Mouse (Mus musculus): ENCODE measurements around the gene Ankrd44.

DNA sequence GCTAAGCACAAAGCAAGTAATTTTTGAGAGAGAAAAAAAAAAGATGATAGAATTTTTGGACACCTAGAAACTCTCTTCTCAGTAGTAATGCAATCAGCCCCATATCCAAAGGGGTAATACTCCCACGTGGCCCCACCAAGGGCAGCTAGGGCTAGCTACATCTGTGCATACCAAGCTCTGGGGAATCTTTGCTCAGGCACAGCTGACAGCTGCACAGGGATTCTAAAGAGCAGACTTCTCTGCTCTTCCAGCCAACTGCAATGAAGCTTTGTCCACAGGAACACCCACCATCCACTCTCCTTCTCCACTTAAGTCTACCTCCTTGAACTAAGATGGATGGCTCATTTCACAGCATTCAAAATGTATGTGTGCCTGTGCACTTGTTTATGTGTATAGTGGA, 246.6 kb downstream of the Ankrd44 start:
- TF ChIP-seq CTCF (IDR thresholded peaks at IDR 0.05; ENCODE audit: control insufficient read depth, insufficient read depth, insufficient read length), result no peak
- TF ChIP-seq CEBPB (IDR thresholded peaks at IDR 0.05; ENCODE audit: low read depth), result no peak
- no peak for TF ChIP-seq USF1 (IDR thresholded peaks at IDR 0.05; ENCODE audit: low read depth)
- TF ChIP-seq MAX (IDR thresholded peaks at IDR 0.05), result no peak
- TF ChIP-seq MYOG (IDR thresholded peaks at IDR 0.05; ENCODE audit: control insufficient read depth, extremely low read depth, insufficient read length), result no peak
- TF ChIP-seq MYOD1 (IDR thresholded peaks at IDR 0.05; ENCODE audit: control insufficient read depth, insufficient read length, low read depth), result no peak
- no peak for TF ChIP-seq FOSL1 (IDR thresholded peaks at IDR 0.05; ENCODE audit: insufficient read depth, low read length, poor library complexity, severe bottlenecking)
